Mouse (Mus musculus) limb, embryonic 12.5 days (tissue): ENCODE measurements around the gene Ptar1. TPM values are rescaled to one million over a fixed set of nuclear protein-coding genes. Genes with fewer than 3 reads are reported as not detected.

Experiments used
- polyA plus RNA-seq: library from polyadenylated mRNA; unstranded; fragments of >200 nt; fragmentation: Nextera tagmentation; extraction: Ambion mirVana; gene quantifications from 2 replicates; pipeline ENCODE4 v1.2.1, GENCODE M21; 2016

The Ptar1 gene
- polyA plus RNA-seq, 1 experiment from 2014 or later: 6.3 TPM

Other genes starting within 250 kb of the Ptar1 start
- 0.65 and 1.2 TPM in 2 replicates for gene Mamdc2, start 239.0 kb upstream of the Ptar1 start, polyA plus RNA-seq
- gene 1700028P14Rik, start 34.6 kb upstream of the Ptar1 start, polyA plus RNA-seq: not detected in 2 replicates
- 0.19 and 0.41 TPM in 2 replicates for gene Apba1, start 71.5 kb downstream of the Ptar1 start, polyA plus RNA-seq